Mouse (Mus musculus): ENCODE results near the gene H60b. TPM values are rescaled to one million over a fixed set of nuclear protein-coding genes. Genes with fewer than 3 reads are reported as not detected.
A peak's percentile ranks its signal among the peaks of the same experiment; 100 is the strongest.
"Not testable (repeated sequence)": the region's sequence is repeated elsewhere in the genome, so short reads cannot be mapped to it uniquely, and the experiment has no call there.

H60b gene
- total RNA-seq, 2 experiments from 2014 or later: not detected

GRCm38 (mm10) chr10:22202784-22203583 is 44.6 kb downstream of the H60b start:
- H3K4me3 ChIP-seq; intact Hi-C loops (cut with DNase I); DNase-seq; H3K27ac ChIP-seq: not testable (repeated sequence)

DNA sequence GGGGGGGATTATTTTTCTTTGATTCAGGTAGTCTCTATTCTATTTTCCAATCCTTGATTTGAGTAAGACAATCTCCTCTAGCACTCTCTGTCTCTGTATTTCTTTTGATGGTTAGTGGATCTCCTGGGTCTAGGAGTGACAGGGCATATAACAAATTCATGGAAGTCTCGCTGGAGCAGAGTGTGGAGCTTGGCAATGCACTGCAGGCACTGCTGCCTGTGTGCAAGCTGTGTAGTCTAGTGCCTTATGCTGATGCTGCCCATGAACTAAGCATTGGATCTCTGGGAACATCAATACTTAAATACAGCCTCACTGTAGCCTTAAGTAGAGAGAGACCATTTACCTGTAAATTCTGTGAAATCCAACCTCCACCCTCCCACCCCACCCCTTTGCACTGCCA is 48.1 kb downstream of the H60b start:
- H3K27ac ChIP-seq; intact Hi-C loops (cut with DNase I); DNase-seq: not testable (repeated sequence)

DNA sequence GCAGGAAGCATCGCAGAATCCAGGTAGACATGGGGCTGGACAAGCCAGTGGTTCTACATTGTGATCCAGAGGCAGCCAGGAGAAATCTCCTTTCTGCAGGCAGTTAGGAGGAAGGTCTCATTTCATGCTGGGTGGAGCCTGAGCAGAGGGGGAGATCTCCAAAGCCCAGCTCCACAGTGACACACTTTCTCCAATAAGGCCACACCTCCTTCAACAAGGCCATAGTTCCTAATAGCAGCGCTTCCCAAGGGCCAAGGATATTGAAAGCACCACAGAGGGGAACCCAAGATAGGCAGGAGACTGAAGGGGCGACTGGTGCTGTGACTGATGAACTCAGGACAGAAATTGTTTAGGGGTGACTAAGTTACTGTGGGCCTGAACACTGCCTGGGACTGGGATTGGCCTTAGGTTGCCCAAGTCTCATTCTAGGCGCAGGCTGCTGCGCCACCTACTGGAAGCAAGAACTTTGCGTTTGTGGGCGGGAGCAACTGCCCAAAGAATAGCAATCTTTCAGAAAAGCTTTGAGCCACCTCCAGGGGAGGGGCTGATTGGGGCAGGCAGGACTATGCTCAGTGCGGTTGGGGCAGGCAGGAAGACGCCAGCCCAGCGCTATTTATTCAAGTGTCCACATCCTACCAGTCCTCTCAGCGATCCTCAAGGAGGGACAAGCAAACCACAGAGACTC is 53.8 kb downstream of the H60b start:
- H3K27ac ChIP-seq; H3K4me3 ChIP-seq; intact Hi-C loops (cut with DNase I): not testable (repeated sequence)
- peak; percentile 52 for DNase-seq
- TF ChIP-seq CTCF (IDR thresholded peaks at IDR 0.05): peak; percentile 56

More for the DNA sequence above, 48.1 kb downstream of the H60b start:
- H3K4me3 ChIP-seq: not testable (repeated sequence)

GRCm38 (mm10) chr10:22223474-22224349 is 65.3 kb downstream of the H60b start:
- H3K27ac ChIP-seq; H3K4me3 ChIP-seq; intact Hi-C loops (cut with DNase I): not testable (repeated sequence)
- peak; percentile 25 for DNase-seq

DNA sequence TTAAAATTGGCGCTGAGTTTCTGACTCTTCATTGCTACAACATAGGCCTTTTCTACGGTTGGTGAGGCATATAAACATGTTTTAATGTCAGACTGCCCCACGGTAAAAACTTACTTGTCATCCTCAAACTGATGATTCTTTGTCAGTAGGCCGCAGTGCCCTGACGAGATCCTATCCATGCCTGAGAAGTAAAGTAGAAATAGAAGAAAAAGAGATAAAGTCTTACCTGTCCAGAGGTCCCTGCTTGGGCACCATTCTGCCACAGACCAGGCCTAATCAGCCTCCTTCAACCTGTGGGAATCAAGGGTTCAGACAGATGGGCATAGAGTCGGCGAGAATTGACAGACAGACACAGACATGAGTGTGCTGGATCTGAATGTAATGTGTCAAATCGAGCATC is 106.7 kb downstream of the H60b start:
- intact Hi-C loops (cut with DNase I): no loop called here
- no peak for TF ChIP-seq CTCF (IDR thresholded peaks at IDR 0.05)
- no peak overlapping the region for H3K4me3 ChIP-seq
- DNase-seq: no peak
- no peak overlapping the region for H3K27ac ChIP-seq

DNA sequence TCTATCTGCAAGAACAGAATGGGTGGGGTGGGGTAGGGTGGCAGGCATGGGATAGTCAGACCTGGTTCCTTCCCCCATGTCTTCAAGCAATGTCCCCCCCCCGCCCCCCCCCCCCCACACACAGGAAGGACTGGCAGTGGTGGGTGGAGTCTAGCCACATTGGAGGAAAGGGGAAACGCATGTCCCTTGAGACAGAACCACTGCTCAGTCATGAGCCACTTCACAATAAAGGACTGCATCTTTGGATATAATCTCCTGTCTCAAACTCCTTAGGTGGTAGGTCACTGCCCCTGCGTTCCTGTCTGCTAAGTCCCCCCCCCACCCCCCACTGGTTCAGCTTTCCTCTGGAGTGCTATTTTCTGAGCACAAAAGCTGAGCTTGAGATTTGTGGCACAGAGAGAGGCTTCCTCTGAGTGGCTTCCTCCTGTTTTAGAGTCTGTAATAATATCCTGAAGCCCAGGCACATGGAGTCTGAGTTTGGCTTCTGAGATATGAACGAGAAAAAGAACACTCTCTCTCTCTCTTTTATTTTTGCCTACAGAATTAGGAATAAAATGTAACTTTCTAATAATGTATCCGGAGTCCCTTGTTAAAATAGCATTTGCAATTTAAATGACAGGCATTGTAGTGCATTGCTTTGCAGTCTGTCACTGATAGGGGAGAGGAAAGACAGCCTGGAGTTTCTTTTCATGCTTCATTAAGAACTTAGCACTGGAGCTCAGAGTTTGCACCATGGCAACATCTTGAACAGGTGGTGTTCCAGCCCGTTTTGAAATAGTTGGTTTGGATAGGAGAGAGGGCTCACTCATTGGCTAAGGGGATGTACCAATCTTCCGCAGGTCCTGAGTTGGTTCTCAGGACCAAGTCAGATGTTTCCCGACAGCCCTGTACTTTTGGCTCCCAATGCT is 112.7 kb downstream of the H60b start:
- DNase-seq; H3K27ac ChIP-seq; intact Hi-C loops (cut with DNase I); H3K4me3 ChIP-seq: not testable (repeated sequence)

DNA sequence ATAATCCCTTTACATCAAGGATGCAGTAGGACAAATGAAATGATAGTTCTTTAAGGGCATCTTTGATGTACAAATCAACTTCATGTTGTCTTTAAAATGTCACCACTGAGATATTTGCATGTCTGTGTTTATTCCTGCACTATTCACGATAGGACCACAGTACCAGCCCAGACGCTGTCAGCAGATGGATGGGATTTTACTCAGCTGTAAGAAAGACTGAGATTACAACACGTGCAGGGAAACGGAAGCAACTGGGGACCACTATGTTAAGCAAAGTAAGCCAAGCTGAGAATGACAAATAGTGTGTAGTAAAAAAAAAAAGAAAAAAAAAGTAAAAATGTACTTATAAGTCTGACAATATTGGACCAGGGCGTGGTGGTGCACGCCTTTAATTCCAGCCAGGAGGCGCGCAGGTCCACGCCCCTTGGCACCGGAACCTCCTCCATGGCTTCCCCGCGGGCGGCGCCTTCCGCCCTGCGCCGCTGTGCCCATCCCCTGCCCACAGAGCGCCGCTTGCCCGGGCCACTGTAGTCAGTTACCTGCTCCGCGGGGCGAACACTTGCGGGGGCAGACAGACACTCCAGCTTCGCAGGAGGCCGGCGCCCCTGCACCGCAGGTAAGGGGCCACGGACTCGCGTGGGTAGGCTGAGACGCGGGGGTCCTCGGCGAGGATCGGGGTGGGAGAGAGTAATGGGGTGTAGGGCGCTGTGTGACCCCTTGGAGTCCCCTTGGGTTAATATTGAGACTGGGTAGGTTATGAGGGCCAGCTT is 114.7 kb downstream of the H60b start:
- peak; percentile 29 for DNase-seq
- H3K4me3 ChIP-seq: peak overlapping the region; percentile 43
- H3K27ac ChIP-seq; intact Hi-C loops (cut with DNase I): not testable (repeated sequence)

GRCm38 (mm10) chr10:22273684-22274305 is 115.4 kb downstream of the H60b start:
- intact Hi-C loops (cut with DNase I): no loop called here
- DNase-seq: no peak
- no peak for TF ChIP-seq CTCF (IDR thresholded peaks at IDR 0.05)
- Histone ChIP-seq H3K4me3 (peak overlapping the region; percentile 43), H3K27ac (no peak overlapping the region)

DNA sequence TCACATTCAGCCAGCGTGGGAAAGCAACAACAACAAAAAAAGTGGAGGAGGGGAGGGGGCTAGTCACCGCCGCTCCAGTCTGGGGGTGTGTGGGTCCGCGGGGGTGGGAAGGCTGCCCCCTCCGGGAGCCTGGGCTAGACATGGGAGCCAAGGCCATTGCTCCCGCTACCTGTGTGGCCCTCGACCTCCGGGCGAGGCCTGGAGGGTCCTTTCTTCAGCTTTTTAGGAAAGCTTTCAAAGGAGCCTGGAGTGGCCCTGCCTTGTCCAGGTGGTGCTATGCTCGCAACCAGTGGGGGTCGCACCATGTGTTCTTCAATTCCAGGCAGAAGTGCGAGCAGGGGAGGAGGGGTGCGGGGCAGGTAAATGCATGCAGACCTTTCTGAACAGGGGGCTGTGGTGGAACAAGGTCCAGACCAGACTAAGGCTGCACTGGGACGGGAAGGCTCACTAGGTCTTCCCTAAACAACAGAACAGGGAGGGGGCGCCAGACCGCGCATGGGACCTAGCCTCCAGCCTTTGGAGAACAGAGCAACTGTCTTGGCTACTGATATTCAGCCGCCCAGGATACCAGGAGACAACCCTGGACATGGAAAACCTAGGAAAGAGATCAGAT is 116.2 kb downstream of the H60b start:
- TF ChIP-seq CTCF (IDR thresholded peaks at IDR 0.05): no peak; the same call in 1 of the 2 replicates
- H3K27ac ChIP-seq: no peak overlapping the region
- intact Hi-C loops (cut with DNase I): no loop called here
- H3K4me3 ChIP-seq: no peak overlapping the region
- DNase-seq: no peak

DNA sequence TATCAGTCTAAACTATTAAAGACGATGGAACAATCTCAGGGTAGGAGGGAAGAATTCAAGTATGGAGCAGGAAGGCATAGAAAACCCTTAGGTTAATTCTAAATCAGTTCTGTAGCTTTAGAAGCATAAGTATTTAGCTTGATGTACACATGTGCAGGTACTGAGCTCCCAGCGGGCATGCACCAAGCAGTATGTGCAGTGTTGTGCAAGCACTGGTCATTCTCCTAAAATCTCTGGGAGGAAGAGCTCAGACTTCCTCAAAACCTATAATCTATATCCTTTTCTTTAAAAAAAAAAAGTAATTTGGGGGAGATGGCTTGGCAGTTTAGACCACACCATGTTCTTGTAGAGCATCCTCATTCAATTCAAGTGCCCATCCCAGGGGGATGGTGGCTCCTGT is 120.1 kb downstream of the H60b start:
- intact Hi-C loops (cut with DNase I); H3K27ac ChIP-seq; H3K4me3 ChIP-seq; DNase-seq: not testable (repeated sequence)

- no peak overlapping the region for H3K27ac ChIP-seq
- H3K4me3 ChIP-seq: no peak overlapping the region
- no peak for TF ChIP-seq CTCF (IDR thresholded peaks at IDR 0.05)
- DNase-seq: no peak
- intact Hi-C loops (cut with DNase I): no loop called here
Measured at GRCm38 (mm10) chr10:22282816-22283215, 124.4 kb downstream of the H60b start.
